Mouse (Mus musculus) MEL (cell line): ENCODE measurements around the gene Hoxb9. TPM values are rescaled to one million over a fixed set of nuclear protein-coding genes. Genes with fewer than 3 reads are reported as not detected.

ENCODE experiments used
- DNase-seq: peaks from one replicate; pipeline ENCODE4 v3.0.0; 2011; ENCODE audit warnings: low read depth, low spot score
- H3K27ac ChIP-seq: 2 replicates; pipeline ENCODE4 v1.5.1; 2012; ENCODE audit warnings: low read depth, mild to moderate bottlenecking, control low read depth, low read length, moderate library complexity; ENCODE audit not compliant: control insufficient read depth
- H3K27me3 ChIP-seq, 2 experiments: fragments of 150-350 bp in 1 of 2; sonication (generic) in 1 of 2; 2 replicates each; pipeline ENCODE4 v1.6.1; 2012; ENCODE audit warnings: low read length in 2 of 2, mild to moderate bottlenecking in 2 of 2, improper control_type of control experiment in 1 of 2, moderate library complexity in 1 of 2; ENCODE audit not compliant: insufficient read depth in 2 of 2, control insufficient read depth in 1 of 2
- H3K36me3 ChIP-seq, 2 experiments: 2 replicates each; pipeline ENCODE4 v1.6.1; 2012 to 2014; ENCODE audit warnings: low read length in 2 of 2, improper control_type of control experiment in 1 of 2, inconsistent platforms in 1 of 2, mild to moderate bottlenecking in 1 of 2; ENCODE audit not compliant: insufficient read depth in 2 of 2, control insufficient read depth in 1 of 2
- H3K4me1 ChIP-seq, 2 experiments: fragments of 150-350 bp in 1 of 2; sonication (generic) in 1 of 2; 2 replicates each; pipeline ENCODE4 v1.6.1; 2012; ENCODE audit warnings: low read length in 2 of 2, improper control_type of control experiment in 1 of 2, mild to moderate bottlenecking in 1 of 2; ENCODE audit not compliant: insufficient read depth in 2 of 2, control insufficient read depth in 1 of 2
- H3K4me3 ChIP-seq, 2 experiments: fragments of 150-350 bp in 1 of 2; sonication (generic) in 1 of 2; 2 replicates each; pipeline ENCODE4 v1.5.1; 2012; ENCODE audit warnings: low read depth in 2 of 2, low read length in 2 of 2, mild to moderate bottlenecking in 2 of 2, moderate library complexity in 2 of 2, control low read depth in 1 of 2, improper control_type of control experiment in 1 of 2; ENCODE audit not compliant: control insufficient read depth in 1 of 2, insufficient read depth in 1 of 2
- H3K79me2 ChIP-seq: 2 replicates; pipeline ENCODE4 v1.6.1; 2012; ENCODE audit warnings: mild to moderate bottlenecking, low read length, moderate library complexity; ENCODE audit not compliant: control insufficient read depth, poor library complexity, insufficient read depth
- H3K9ac ChIP-seq: 2 replicates; pipeline ENCODE4 v1.6.1; 2012; ENCODE audit warnings: low read depth, mild to moderate bottlenecking, control low read depth, low read length, moderate library complexity; ENCODE audit not compliant: control insufficient read depth, poor library complexity, severe bottlenecking
- H3K9me3 ChIP-seq: fragments of 150-350 bp; sonication (generic); replicated peaks from 2 replicates; pipeline ENCODE4 v1.6.1; 2012; ENCODE audit warnings: mild to moderate bottlenecking, low read length, improper control_type of control experiment, moderate library complexity; ENCODE audit not compliant: insufficient read depth
- CHD1 ChIP-seq: IDR thresholded peaks from 2 replicates; pipeline ENCODE4 v1.6.1; 2012; ENCODE audit warnings: low read depth, mild to moderate bottlenecking, inconsistent platforms, low read length, improper control_type of control experiment
- CTCF ChIP-seq, 3 experiments: IDR thresholded peaks in 2 of 3; conservative IDR thresholded peaks in 1 of 3; 2 replicates each; pipeline ENCODE4 v1.5.1; 2011 to 2012; ENCODE audit warnings: low read length in 3 of 3, low read depth in 2 of 3, mild to moderate bottlenecking in 2 of 3, improper control_type of control experiment in 1 of 3, inconsistent platforms in 1 of 3, mixed read lengths in 1 of 3, moderate library complexity in 1 of 3; ENCODE audit not compliant: control insufficient read depth in 1 of 3, insufficient read depth in 1 of 3, poor library complexity in 1 of 3, severe bottlenecking in 1 of 3
- EP300 ChIP-seq, 2 experiments: IDR thresholded peaks; 2 replicates each; pipeline ENCODE4 v1.6.1; 2011; ENCODE audit warnings: improper control_type of control experiment in 2 of 2, low read length in 2 of 2, low read depth in 1 of 2, mild to moderate bottlenecking in 1 of 2
- GATA1 ChIP-seq: IDR thresholded peaks from 2 replicates; pipeline ENCODE4 v1.6.1; 2011; ENCODE audit warnings: low read depth, low read length, improper control_type of control experiment
- JUND ChIP-seq: IDR thresholded peaks from 2 replicates; pipeline ENCODE4 v1.6.1; 2011; ENCODE audit warnings: low read depth, mild to moderate bottlenecking, improper control_type of control experiment, low read length
- MAX ChIP-seq: IDR thresholded peaks from 2 replicates; pipeline ENCODE4 v1.6.1; 2011; ENCODE audit warnings: low read length, improper control_type of control experiment
- MAZ ChIP-seq: IDR thresholded peaks from 2 replicates; pipeline ENCODE4 v1.6.1; 2012; ENCODE audit warnings: low read depth, mild to moderate bottlenecking, inconsistent platforms, low read length, improper control_type of control experiment
- RAD21 ChIP-seq: IDR thresholded peaks from 2 replicates; pipeline ENCODE4 v1.6.1; 2011; ENCODE audit warnings: mild to moderate bottlenecking, low read depth, low read length, improper control_type of control experiment
- SIN3A ChIP-seq: IDR thresholded peaks from 2 replicates; pipeline ENCODE4 v1.6.1; 2012; ENCODE audit warnings: low read length, improper control_type of control experiment, inconsistent platforms
- SMC3 ChIP-seq: IDR thresholded peaks from 2 replicates; pipeline ENCODE4 v1.6.1; 2011; ENCODE audit warnings: low read depth, low read length, improper control_type of control experiment
- USF2 ChIP-seq, 2 experiments: IDR thresholded peaks; 2 replicates each; pipeline ENCODE4 v1.6.1; 2011 to 2012; ENCODE audit warnings: improper control_type of control experiment in 2 of 2, low read length in 2 of 2, borderline replicate concordance in 1 of 2, inconsistent platforms in 1 of 2, low read depth in 1 of 2, mild to moderate bottlenecking in 1 of 2; ENCODE audit not compliant: insufficient read depth in 1 of 2
- ZC3H11A ChIP-seq: IDR thresholded peaks from 2 replicates; pipeline ENCODE4 v1.6.1; 2012; ENCODE audit warnings: low read depth, mild to moderate bottlenecking, inconsistent platforms, low read length, improper control_type of control experiment
- ZNF384 ChIP-seq: IDR thresholded peaks from 2 replicates; pipeline ENCODE4 v1.6.1; 2012; ENCODE audit warnings: low read depth, mild to moderate bottlenecking, inconsistent platforms, low read length, improper control_type of control experiment
- polyA plus RNA-seq, 2 experiments: library from polyadenylated mRNA; stranded (reverse) in 1 of 2; unstranded in 1 of 2; fragments of >175 nt in 1 of 2; fragments of >200 nt in 1 of 2; gene quantifications; 2 replicates each; pipeline versions ENCODE4 v1.2.1 to v1.2.4; 2012; ENCODE audit warnings: low replicate concordance in 2 of 2, low read depth in 1 of 2; ENCODE audit not compliant: insufficient read length in 2 of 2, insufficient read depth in 1 of 2, missing spikeins in 1 of 2
- total RNA-seq: library from RNA; depleted of rRNA; stranded (reverse); fragments of 300-350 nt; gene quantifications from 2 replicates; pipeline ENCODE4 v1.2.3, GENCODE M21; 2012

The Hoxb9 gene
- total and polyA plus RNA-seq, 3 experiments, result not detected

DNA sequence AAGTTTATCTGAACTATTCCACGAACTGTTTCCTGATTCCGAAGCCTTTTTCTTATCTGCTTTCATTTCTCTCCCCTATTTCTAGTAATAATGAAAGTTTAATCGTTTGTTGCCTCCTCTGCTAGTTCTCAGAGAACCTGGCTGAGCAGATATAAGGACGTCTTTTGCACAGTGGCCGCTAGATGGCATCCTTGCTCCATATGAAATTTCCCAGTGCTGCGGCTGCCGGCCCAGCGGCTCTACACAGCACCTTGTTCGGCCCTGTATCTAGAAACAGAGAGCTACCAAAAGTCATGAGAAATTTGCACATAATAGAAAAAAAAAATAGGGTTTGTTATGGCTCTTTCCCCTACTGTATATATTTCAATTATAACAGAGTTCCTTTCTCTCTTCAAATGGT lies 7.5 kb downstream of the Hoxb9 start:
- Histone ChIP-seq H3K36me3 (no peaks in the 10 kb centered on the region), H3K4me3 (no peak overlapping the region), H3K9me3 (no peaks in the 10 kb centered on the region), H3K9ac (no peak overlapping the region), H3K79me2 (no peaks in the 10 kb centered on the region), H3K4me1 (no peaks in the 10 kb centered on the region), H3K27ac (no peak overlapping the region), H3K27me3 (peaks cover 2 to 8% of the 10 kb centered on the region in 2 experiments)
- DNase-seq, result peak; percentile 84
- TF ChIP-seq RAD21, result peak; percentile 98
- TF ChIP-seq GATA1, result no peak
- peak; percentile 92 for TF ChIP-seq ZC3H11A
- peak; percentile 65 to 99 (median 95) for TF ChIP-seq CTCF (IDR thresholded peaks at IDR 0.05 in 2 of 3, conservative IDR thresholded peaks at IDR 0.05 in 1 of 3; ENCODE audit: control insufficient read depth in 1 of 3, insufficient read depth in 1 of 3, low read depth in 2 of 3, low read length in 3 of 3, poor library complexity in 1 of 3, severe bottlenecking in 1 of 3)
- no peak for TF ChIP-seq USF2 (IDR thresholded peaks at IDR 0.05; ENCODE audit: borderline replicate concordance in 1 of 2, insufficient read depth in 1 of 2, low read depth in 1 of 2, low read length in 2 of 2)
- 0 out of 2 replicates have a peak, but pooled peaks have one; percentile 27 for TF ChIP-seq ZNF384
- TF ChIP-seq SMC3, result peak; percentile 94

DNA sequence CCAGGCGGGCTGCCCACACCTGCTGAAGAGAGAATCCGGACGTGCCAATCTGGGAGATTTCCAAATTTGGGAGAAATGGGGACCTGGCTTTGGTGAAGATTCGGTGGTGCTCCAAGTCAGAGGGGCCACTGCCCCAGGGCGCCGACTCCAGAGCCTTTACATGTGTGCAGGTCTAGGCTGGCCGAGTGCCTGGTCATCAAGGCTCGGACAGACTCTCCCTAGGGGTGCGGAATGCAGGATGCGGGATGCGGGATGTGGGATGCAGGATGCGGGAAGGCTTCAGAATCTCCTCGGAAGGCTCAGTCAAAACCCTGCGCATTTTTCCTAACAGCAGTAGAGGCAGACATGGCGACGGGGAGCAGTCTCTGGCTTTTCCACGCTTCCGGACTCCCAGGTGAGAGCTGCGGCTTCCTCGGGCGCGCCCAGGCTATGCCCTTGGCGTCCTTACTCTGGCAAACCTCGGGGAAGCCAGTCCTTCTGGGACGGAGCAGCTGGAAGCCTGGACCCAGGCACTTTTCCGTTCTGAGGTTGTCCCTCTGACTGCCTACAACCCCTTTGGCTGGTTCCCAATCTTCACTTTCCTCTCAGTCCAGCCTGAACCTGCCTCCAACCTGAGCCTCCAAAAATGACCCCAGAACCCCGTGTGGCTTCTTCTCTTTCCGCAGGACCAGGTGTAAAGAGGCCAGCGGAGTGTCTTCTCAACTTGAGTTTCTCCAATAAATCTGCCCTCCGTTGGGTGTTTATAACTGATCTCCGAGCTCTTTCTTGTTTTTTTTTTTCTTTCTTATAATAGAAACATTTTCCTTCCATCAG lies 8.4 kb downstream of the Hoxb9 start:
- no peaks in the 10 kb centered on the region for H3K9me3 ChIP-seq
- no peak overlapping the region for H3K27ac ChIP-seq
- no peaks in the 10 kb centered on the region for H3K79me2 ChIP-seq
- DNase-seq, result no peak
- no peak overlapping the region for H3K9ac ChIP-seq
- no peak for TF ChIP-seq CHD1
- TF ChIP-seq SMC3, result no peak
- TF ChIP-seq EP300 (IDR thresholded peaks at IDR 0.05; ENCODE audit: low read depth in 1 of 2, low read length in 2 of 2), result no peak
- TF ChIP-seq MAZ, result no peak
- no peak for TF ChIP-seq SIN3A
- no peak for TF ChIP-seq MAX
- TF ChIP-seq RAD21, result no peak
- TF ChIP-seq JUND, result no peak
- H3K27me3 ChIP-seq, result peaks cover 2 to 8% of the 10 kb centered on the region in 2 experiments
- H3K4me1 ChIP-seq, result no peaks in the 10 kb centered on the region
- no peaks in the 10 kb centered on the region for H3K36me3 ChIP-seq
- H3K4me3 ChIP-seq, result no peak overlapping the region
